Mouse (Mus musculus) myocyte (in vitro differentiated cells): ENCODE measurements at regions not wholly inside any gene's neighbourhood (a gene's known extent, or its start where the extent isn't known, plus 50 kb on each side); places are given as distances from the start of the nearest gene placed in this dataset.

Experiments used
- H3K27me3 ChIP-seq: one replicate; pipeline ENCODE4 v1.6.1; 2011; ENCODE audit not compliant: control insufficient read depth, insufficient read depth, insufficient read length
- H3K36me3 ChIP-seq: one replicate; pipeline ENCODE4 v1.6.1; 2011; ENCODE audit not compliant: control insufficient read depth, insufficient read depth
- H3K4me2 ChIP-seq: one replicate; pipeline ENCODE4 v1.6.1; 2011; ENCODE audit warnings: low read depth, control low read depth
- H3K4me3 ChIP-seq: one replicate; pipeline ENCODE4 v1.5.1; 2011; ENCODE audit warnings: mild to moderate bottlenecking, control low read depth, moderate library complexity
- H3K79me2 ChIP-seq: one replicate; pipeline ENCODE4 v1.6.1; 2011; ENCODE audit not compliant: control insufficient read depth, insufficient read depth
- H3ac ChIP-seq: one replicate; pipeline ENCODE4 v1.6.1; 2011; ENCODE audit not compliant: control insufficient read depth, insufficient read length
- CEBPB ChIP-seq: IDR thresholded peaks from 2 replicates; pipeline ENCODE4 v1.6.1; 2011; ENCODE audit warnings: mild to moderate bottlenecking, moderate library complexity; ENCODE audit not compliant: poor library complexity, insufficient read depth, severe bottlenecking
- E2F4 ChIP-seq: IDR thresholded peaks from one replicate; pipeline ENCODE4 v1.6.1; 2011; ENCODE audit warnings: mild to moderate bottlenecking, control low read depth, moderate library complexity; ENCODE audit not compliant: insufficient read depth
- MAX ChIP-seq: IDR thresholded peaks from one replicate; pipeline ENCODE4 v1.6.1; 2011; ENCODE audit warnings: low read depth, mild to moderate bottlenecking, control low read depth
- MYOD1 ChIP-seq, 3 experiments: IDR thresholded peaks; one replicate each; pipeline ENCODE4 v1.6.1; 2011; ENCODE audit warnings: control low read depth in 2 of 3, low read depth in 2 of 3, mild to moderate bottlenecking in 2 of 3, moderate library complexity in 1 of 3; ENCODE audit not compliant: insufficient read length in 2 of 3, control insufficient read depth in 1 of 3
- MYOG ChIP-seq, 3 experiments: IDR thresholded peaks; one replicate each; pipeline ENCODE4 v1.6.1; 2011; ENCODE audit warnings: control low read depth in 2 of 3, low read depth in 2 of 3, mild to moderate bottlenecking in 2 of 3; ENCODE audit not compliant: insufficient read length in 2 of 3, control insufficient read depth in 1 of 3, insufficient read depth in 1 of 3
- POLR2A ChIP-seq: IDR thresholded peaks from one replicate; pipeline ENCODE4 v1.6.1; 2011; ENCODE audit warnings: low read depth, mild to moderate bottlenecking, control low read depth, moderate library complexity; ENCODE audit not compliant: insufficient read length
- POLR2AphosphoS2 ChIP-seq: IDR thresholded peaks from one replicate; pipeline ENCODE4 v1.6.1; 2011; ENCODE audit warnings: low read depth, control low read depth; ENCODE audit not compliant: insufficient read length
- REST ChIP-seq: IDR thresholded peaks from one replicate; pipeline ENCODE4 v1.6.1; 2011; ENCODE audit warnings: mild to moderate bottlenecking, control low read depth, moderate library complexity; ENCODE audit not compliant: insufficient read depth, insufficient read length
- SRF ChIP-seq: IDR thresholded peaks from one replicate; pipeline ENCODE4 v1.6.1; 2011; ENCODE audit warnings: low read depth; ENCODE audit not compliant: control insufficient read depth, insufficient read length
- TCF12 ChIP-seq: IDR thresholded peaks from one replicate; pipeline ENCODE4 v1.6.1; 2011; ENCODE audit warnings: mild to moderate bottlenecking, control low read depth; ENCODE audit not compliant: poor library complexity, insufficient read depth, severe bottlenecking
- TCF3 ChIP-seq: IDR thresholded peaks from one replicate; pipeline ENCODE4 v1.6.1; 2011; ENCODE audit warnings: low read depth, control low read depth; ENCODE audit not compliant: insufficient read length
- USF1 ChIP-seq: IDR thresholded peaks from one replicate; pipeline ENCODE4 v1.6.1; 2011; ENCODE audit warnings: low read depth, mild to moderate bottlenecking, control low read depth, moderate library complexity

GRCm38 (mm10) chr1:75869846-75870245, 323.8 kb downstream of the Slc4a3 start:
- H3K79me2 ChIP-seq = no peaks in the 10 kb centered on the region
- no peak overlapping the region for H3K4me3 ChIP-seq
- no peak overlapping the region for H3ac ChIP-seq
- H3K36me3 ChIP-seq = no peaks in the 10 kb centered on the region
- no peak overlapping the region for H3K4me2 ChIP-seq
- TF ChIP-seq TCF12 (no peak), SRF (no peak), REST (no peak), E2F4 (no peak), MYOG (IDR thresholded peaks at IDR 0.05; ENCODE audit: control insufficient read depth in 1 of 3, insufficient read depth in 1 of 3, insufficient read length in 2 of 3, low read depth in 2 of 3) (no peak), USF1 (no peak), POLR2AphosphoS2 (no peak), TCF3 (no peak)
- no peaks in the 10 kb centered on the region for H3K27me3 ChIP-seq

DNA sequence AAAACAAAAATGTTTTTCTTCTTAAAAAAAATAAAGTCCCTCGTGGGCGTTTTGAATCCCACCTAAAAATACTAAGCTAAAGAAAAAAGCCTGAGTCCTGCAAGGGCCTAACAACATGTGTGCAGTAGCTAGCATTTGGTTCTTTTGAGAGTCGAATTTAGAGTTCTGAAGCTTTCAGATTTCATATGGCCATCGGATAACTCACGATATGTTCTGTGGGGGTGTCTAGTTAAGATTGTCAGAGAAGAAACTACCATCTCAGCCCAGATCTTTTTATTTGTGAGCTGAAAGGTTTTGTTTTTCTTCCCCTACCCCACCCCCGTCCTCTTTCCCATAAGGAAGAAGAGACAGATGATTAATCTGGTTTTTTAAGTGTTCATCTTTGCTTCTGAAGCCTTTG, 327.8 kb downstream of the Slc4a3 start:
- no peak overlapping the region for H3K4me3 ChIP-seq
- H3K36me3 ChIP-seq = no peaks in the 10 kb centered on the region
- H3K79me2 ChIP-seq = no peaks in the 10 kb centered on the region
- H3ac ChIP-seq = no peak overlapping the region
- no peak for TF ChIP-seq POLR2A
- no peak for TF ChIP-seq TCF3
- no peak for TF ChIP-seq MYOG (IDR thresholded peaks at IDR 0.05; ENCODE audit: control insufficient read depth in 1 of 3, insufficient read depth in 1 of 3, insufficient read length in 2 of 3, low read depth in 2 of 3)
- no peak for TF ChIP-seq E2F4
- no peak for TF ChIP-seq POLR2AphosphoS2
- no peak for TF ChIP-seq SRF
- TF ChIP-seq CEBPB = no peak
- TF ChIP-seq MAX = no peak
- no peak for TF ChIP-seq REST
- no peak for TF ChIP-seq USF1
- TF ChIP-seq MYOD1 (IDR thresholded peaks at IDR 0.05; ENCODE audit: control insufficient read depth in 1 of 3, insufficient read length in 2 of 3, low read depth in 2 of 3) = no peak
- TF ChIP-seq TCF12 = no peak
- H3K27me3 ChIP-seq = no peaks in the 10 kb centered on the region
- no peak overlapping the region for H3K4me2 ChIP-seq

DNA sequence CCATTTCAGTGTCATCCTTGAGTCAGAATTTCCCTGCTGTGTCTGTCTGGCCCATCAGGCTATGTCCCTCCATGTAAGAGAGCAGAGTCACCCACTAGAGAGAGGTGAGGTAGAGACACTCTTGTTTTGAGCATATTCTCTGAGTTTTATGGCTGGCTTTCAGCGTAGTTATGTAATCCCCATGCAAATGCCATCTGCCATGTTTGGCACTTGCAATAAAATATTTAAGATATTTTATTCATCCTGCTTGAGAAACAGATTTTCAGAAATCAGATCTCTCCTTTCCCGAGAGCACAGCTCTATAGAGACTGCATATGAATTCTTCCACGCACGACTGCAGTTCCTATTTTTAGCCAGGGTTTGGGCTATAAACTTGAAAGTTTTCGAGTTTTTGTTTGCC, 331.1 kb downstream of the Slc4a3 start:
- TF ChIP-seq MYOD1 (IDR thresholded peaks at IDR 0.05; ENCODE audit: control insufficient read depth in 1 of 3, insufficient read length in 2 of 3, low read depth in 2 of 3) (no peak), MAX (no peak), MYOG (IDR thresholded peaks at IDR 0.05; ENCODE audit: control insufficient read depth in 1 of 3, insufficient read depth in 1 of 3, insufficient read length in 2 of 3, low read depth in 2 of 3) (no peak), REST (no peak), USF1 (no peak), TCF12 (no peak), CEBPB (no peak), E2F4 (no peak), POLR2A (no peak), POLR2AphosphoS2 (no peak), TCF3 (no peak), SRF (no peak)
- H3K4me2 ChIP-seq = no peak overlapping the region

GRCm38 (mm10) chr1:75885632-75886031, 339.6 kb downstream of the Slc4a3 start:
- H3K4me3 ChIP-seq = no peak overlapping the region
- no peak overlapping the region for H3ac ChIP-seq
- H3K27me3 ChIP-seq = no peaks in the 10 kb centered on the region
- H3K4me2 ChIP-seq = no peak overlapping the region
- H3K79me2 ChIP-seq = no peaks in the 10 kb centered on the region
- no peaks in the 10 kb centered on the region for H3K36me3 ChIP-seq
- TF ChIP-seq MYOD1 (IDR thresholded peaks at IDR 0.05; ENCODE audit: control insufficient read depth in 1 of 3, insufficient read length in 2 of 3, low read depth in 2 of 3) = no peak
- TF ChIP-seq USF1 = no peak
- TF ChIP-seq MYOG (IDR thresholded peaks at IDR 0.05; ENCODE audit: control insufficient read depth in 1 of 3, insufficient read depth in 1 of 3, insufficient read length in 2 of 3, low read depth in 2 of 3) = no peak
- TF ChIP-seq POLR2A = no peak
- TF ChIP-seq CEBPB = no peak
- TF ChIP-seq SRF = no peak
- TF ChIP-seq E2F4 = no peak
- TF ChIP-seq POLR2AphosphoS2 = no peak
- no peak for TF ChIP-seq TCF12

More for the DNA sequence above, 331.1 kb downstream of the Slc4a3 start:
- H3K4me3 ChIP-seq = no peak overlapping the region
- H3K79me2 ChIP-seq = no peaks in the 10 kb centered on the region
- no peak overlapping the region for H3ac ChIP-seq
- no peaks in the 10 kb centered on the region for H3K36me3 ChIP-seq
- H3K27me3 ChIP-seq = no peaks in the 10 kb centered on the region
